Mouse (Mus musculus): ENCODE data around the gene Nt5c1a. TPM values are rescaled to one million over a fixed set of nuclear protein-coding genes. Genes with fewer than 3 reads are reported as not detected.

The Nt5c1a gene
- polyA plus RNA-seq, 1 experiment = not detected

GRCm38 (mm10) chr4:123192336-123192735, 9.0 kb upstream of the Nt5c1a start:
- no peak overlapping the region for H3K4me3 ChIP-seq (ENCODE audit: insufficient read depth, low read depth, low read length)
- H3K4me1 ChIP-seq (ENCODE audit: control insufficient read depth, insufficient read depth, insufficient read length, low read length) = no peaks in the 10 kb centered on the region
- H3K27ac ChIP-seq (replicated peaks; ENCODE audit: low read depth, low read length) = no peak overlapping the region

DNA sequence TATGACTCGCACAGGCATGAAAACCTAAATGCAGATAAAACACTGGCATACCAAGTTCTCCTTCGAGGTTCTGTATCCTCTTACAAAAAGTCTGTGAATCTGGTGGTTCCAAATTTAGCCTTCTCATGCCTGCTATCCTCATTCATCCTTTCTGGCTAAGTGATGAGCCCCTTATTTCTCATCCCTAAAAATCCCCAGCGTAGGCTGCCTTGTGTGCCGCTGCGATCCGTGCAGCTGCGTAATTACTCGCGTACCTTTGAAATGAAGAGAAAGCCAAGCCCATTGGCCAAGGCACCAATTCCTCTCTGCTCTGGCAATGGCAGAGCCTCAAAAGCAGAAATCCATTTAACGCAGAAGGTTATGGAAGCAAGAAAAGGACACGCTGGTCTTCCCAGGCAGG, 7.5 kb upstream of the Nt5c1a start:
- H3K4me3 ChIP-seq (ENCODE audit: insufficient read depth, low read depth, low read length) = no peak overlapping the region

GRCm38 (mm10) chr4:123196695-123197094, 4.6 kb upstream of the Nt5c1a start:
- Histone ChIP-seq H3K27ac (replicated peaks; ENCODE audit: low read depth, low read length) (no peak overlapping the region), H3K4me1 (ENCODE audit: control insufficient read depth, insufficient read depth, insufficient read length, low read length) (0 out of 2 replicates have a peak, but pooled peaks cover 3% of the 10 kb centered on the region), H3K4me3 (ENCODE audit: insufficient read depth, low read depth, low read length) (no peak overlapping the region)

More for the DNA sequence above, 7.5 kb upstream of the Nt5c1a start:
- Histone ChIP-seq H3K27ac (replicated peaks; ENCODE audit: low read depth, low read length) (no peak overlapping the region), H3K4me1 (ENCODE audit: control insufficient read depth, insufficient read depth, insufficient read length, low read length) (no peaks in the 10 kb centered on the region)

DNA sequence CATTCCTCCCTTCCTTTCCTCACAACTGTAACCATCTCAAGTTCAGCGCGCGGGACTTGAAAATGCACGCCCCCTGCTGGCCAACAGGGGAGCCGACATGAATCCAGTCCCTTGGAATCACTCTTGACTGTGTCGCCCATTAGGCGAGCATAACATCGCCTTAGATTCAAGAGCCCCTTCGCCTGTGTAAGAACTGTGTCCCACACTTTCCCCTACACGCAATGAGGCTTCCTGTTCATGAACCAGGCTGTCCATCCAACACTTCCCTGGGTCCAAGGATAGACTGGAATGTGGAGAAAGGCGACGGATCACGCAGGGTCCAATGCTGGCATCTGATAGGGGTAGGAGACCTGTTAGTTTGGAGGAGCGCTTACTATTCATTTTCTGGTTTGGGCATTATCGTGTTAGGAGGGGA, 526 bp upstream of the Nt5c1a start:
- Histone ChIP-seq H3K4me1 (ENCODE audit: control insufficient read depth, insufficient read depth, insufficient read length, low read length) (0 out of 2 replicates have a peak, but pooled peaks cover 4% of the 10 kb centered on the region), H3K27ac (replicated peaks; ENCODE audit: low read depth, low read length) (no peak overlapping the region), H3K4me3 (ENCODE audit: insufficient read depth, low read depth, low read length) (peak overlapping the region; percentile 50)

GRCm38 (mm10) chr4:123202094-123202420, 753 bp downstream of the Nt5c1a start:
- Histone ChIP-seq H3K4me1 (ENCODE audit: control insufficient read depth, insufficient read depth, insufficient read length, low read length) (0 out of 2 replicates have a peak, but pooled peaks cover 4% of the 10 kb centered on the region), H3K27ac (replicated peaks; ENCODE audit: low read depth, low read length) (no peak overlapping the region), H3K4me3 (ENCODE audit: insufficient read depth, low read depth, low read length) (peak overlapping the region; percentile 50)

DNA sequence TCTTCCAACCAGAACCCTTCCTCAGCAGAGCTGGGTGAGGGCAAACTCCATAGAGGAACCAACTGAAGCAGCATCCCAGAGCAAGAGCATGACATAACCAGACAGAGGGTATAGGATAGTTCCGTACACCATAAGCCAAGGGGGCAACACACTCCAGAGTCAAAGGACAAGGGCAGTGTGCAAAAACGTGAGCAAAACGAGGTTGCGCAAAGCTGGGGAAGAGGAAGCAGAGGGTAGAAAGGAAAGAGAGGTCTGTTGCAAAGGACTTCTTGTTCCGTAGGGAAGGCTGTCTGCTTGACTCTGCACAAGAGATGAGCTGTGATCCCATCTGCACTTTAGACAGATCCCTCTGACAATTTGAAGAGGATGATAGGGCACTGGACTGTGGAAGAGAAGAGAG, 6.0 kb downstream of the Nt5c1a start:
- Histone ChIP-seq H3K27ac (replicated peaks; ENCODE audit: low read depth, low read length) (no peak overlapping the region), H3K4me3 (ENCODE audit: insufficient read depth, low read depth, low read length) (no peak overlapping the region), H3K4me1 (ENCODE audit: control insufficient read depth, insufficient read depth, insufficient read length, low read length) (no peaks in the 10 kb centered on the region)

- Histone ChIP-seq H3K27ac (replicated peaks; ENCODE audit: low read depth, low read length) (no peak overlapping the region), H3K4me3 (ENCODE audit: insufficient read depth, low read depth, low read length) (no peak overlapping the region), H3K4me1 (ENCODE audit: control insufficient read depth, insufficient read depth, insufficient read length, low read length) (no peaks in the 10 kb centered on the region)
Observed at GRCm38 (mm10) chr4:123210996-123211395, 9.7 kb downstream of the Nt5c1a start.

DNA sequence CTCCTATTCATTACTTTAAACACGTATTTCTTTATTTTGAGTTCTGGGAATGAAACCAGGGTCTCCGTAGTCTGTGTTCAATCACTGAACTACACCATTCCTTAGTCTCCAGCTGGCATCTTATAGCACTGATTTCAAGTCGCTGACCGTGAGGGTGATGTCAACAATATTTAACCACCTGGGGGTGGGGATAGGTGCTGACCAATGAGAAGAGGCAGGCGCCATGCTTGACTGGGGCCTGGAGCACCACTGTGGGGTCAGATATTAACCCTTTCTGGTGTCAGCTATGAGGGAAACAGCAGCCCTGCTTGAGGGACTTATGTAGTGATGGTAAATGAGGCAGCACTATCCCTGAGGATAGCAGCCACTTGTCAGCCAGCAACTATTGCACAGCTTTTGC, 10.1 kb downstream of the Nt5c1a start:
- H3K4me1 ChIP-seq (ENCODE audit: control insufficient read depth, insufficient read depth, insufficient read length, low read length) = no peaks in the 10 kb centered on the region
- H3K4me3 ChIP-seq (ENCODE audit: insufficient read depth, low read depth, low read length) = no peak overlapping the region
- no peak overlapping the region for H3K27ac ChIP-seq (replicated peaks; ENCODE audit: low read depth, low read length)

DNA sequence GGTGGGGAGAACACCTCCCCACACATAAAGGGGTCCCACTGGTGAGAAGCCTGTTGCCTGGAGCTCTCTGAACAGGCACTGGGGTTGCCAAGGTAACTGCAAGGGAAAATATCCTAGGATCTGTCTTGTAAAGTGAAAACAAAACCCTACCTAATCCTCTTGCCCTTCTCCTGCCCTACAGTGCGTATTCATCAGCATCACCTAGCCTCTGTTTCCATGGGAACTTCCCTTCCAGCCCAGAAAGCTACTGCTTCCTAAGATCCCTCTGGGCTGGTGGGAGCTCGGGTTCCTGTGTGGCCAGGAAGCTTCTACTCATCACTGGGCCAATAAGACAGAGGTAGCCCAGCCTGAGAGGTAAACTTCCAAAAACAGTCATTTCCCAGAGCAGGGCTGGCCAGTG, 11.0 kb downstream of the Nt5c1a start:
- Histone ChIP-seq H3K4me1 (ENCODE audit: control insufficient read depth, insufficient read depth, insufficient read length, low read length) (no peaks in the 10 kb centered on the region), H3K4me3 (ENCODE audit: insufficient read depth, low read depth, low read length) (no peak overlapping the region), H3K27ac (replicated peaks; ENCODE audit: low read depth, low read length) (no peak overlapping the region)

DNA sequence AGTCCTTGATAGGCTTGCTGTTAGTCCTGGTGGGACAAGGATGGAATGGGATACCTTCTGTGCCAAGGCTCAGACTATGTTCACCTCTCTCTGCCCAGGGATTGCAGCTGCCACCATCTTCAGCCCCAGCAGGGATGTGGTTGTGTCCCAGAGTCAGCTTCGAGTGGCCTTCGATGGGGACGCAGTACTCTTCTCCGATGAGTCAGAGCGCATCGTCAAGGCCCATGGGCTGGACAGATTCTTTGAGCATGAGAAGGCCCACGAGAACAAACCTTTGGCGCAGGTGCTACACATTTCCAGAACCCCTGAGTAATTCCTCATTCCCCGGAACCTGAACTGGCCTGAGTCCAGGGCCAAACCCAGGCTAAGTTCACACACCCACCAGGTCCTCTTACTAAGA, 12.7 kb downstream of the Nt5c1a start:
- H3K4me3 ChIP-seq (ENCODE audit: insufficient read depth, low read depth, low read length) = no peak overlapping the region
- no peaks in the 10 kb centered on the region for H3K4me1 ChIP-seq (ENCODE audit: control insufficient read depth, insufficient read depth, insufficient read length, low read length)
- no peak overlapping the region for H3K27ac ChIP-seq (replicated peaks; ENCODE audit: low read depth, low read length)

- Histone ChIP-seq H3K27ac (replicated peaks; ENCODE audit: low read depth, low read length) (no peak overlapping the region), H3K4me3 (ENCODE audit: insufficient read depth, low read depth, low read length) (no peak overlapping the region)
Observed at GRCm38 (mm10) chr4:123215367-123215766, 14.1 kb downstream of the Nt5c1a start.

DNA sequence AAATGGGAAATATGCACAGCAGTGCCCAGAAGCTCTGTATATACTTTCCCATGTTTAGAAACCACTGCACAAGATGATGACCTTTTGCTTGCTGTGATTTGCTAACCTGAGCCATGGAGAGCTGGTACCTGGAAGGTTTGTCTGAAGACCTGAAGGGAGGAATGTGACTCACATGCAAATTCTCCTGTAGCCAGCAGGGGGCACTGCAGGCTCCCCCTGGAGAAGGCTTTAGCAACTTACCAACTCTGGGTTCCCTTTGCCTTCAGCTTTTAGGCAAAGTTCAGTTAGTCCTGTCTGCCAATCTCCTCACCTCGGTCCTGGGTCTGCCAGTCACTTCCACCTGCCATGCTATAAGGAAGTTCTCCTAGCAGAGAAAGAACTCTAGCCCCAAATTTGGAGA, 15.5 kb downstream of the Nt5c1a start:
- H3K4me1 ChIP-seq (ENCODE audit: control insufficient read depth, insufficient read depth, insufficient read length, low read length) = 0 out of 2 replicates have a peak, but pooled peaks cover 3% of the 10 kb centered on the region
- H3K4me3 ChIP-seq (ENCODE audit: insufficient read depth, low read depth, low read length) = no peak overlapping the region
- no peak overlapping the region for H3K27ac ChIP-seq (replicated peaks; ENCODE audit: low read depth, low read length)

More at GRCm38 (mm10) chr4:123215367-123215766, 14.1 kb downstream of the Nt5c1a start:
- no peaks in the 10 kb centered on the region for H3K4me1 ChIP-seq (ENCODE audit: control insufficient read depth, insufficient read depth, insufficient read length, low read length)

DNA sequence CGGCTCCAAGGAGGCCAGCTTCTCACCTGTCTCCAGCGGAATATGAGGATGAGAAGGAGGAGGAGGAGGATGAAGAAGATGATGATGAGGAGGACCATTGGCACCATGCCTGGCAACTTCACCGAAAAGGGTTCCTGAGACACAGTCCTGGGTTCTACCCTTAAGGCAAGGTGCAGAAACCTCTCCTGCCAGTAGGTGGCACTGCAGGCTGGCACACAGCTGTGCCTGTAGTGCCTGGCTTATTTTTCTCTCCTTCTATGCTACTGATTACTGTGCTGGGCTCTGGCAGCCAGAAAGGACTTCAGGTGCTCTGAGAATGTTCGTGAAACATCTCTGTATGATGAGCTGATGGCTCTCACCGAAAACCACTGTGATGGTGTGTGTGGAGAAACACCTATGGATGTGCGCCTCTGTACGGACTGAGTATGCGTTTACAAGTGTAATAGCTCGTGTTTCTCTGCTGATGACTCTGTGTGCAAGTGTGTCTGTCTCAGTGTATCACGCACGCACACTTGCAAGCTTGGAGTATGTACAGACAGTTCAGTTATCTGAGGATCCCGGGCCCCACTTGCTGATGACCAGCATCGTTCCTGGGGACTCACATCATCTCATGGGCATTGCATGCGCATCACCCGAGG, 18.5 kb downstream of the Nt5c1a start:
- Histone ChIP-seq H3K27ac (replicated peaks; ENCODE audit: low read depth, low read length) (peak overlapping the region; percentile 85), H3K4me1 (ENCODE audit: control insufficient read depth, insufficient read depth, insufficient read length, low read length) (0 out of 2 replicates have a peak, but pooled peaks cover 3% of the 10 kb centered on the region), H3K4me3 (ENCODE audit: insufficient read depth, low read depth, low read length) (no peak overlapping the region)

DNA sequence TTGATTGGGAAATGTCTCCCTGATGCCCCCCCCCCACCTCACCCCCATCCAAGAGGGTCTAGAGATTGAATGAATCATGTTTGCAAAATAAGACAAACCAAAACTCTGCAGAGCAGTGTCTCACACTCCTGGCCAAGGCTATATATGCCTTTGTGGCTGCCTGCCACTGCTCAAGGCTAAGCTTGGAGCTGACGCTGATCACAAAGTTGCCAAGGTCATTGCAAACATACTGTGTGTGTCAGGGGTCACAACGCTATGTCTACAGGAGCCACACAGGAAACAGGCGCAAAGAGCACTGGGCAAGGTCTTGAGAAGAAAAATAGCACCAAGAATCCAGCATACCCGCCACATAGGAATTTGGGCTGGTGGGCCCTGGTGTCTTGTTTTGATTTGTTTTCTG, 19.3 kb downstream of the Nt5c1a start:
- Histone ChIP-seq H3K4me3 (ENCODE audit: insufficient read depth, low read depth, low read length) (no peak overlapping the region), H3K27ac (replicated peaks; ENCODE audit: low read depth, low read length) (peak overlapping the region; percentile 85), H3K4me1 (ENCODE audit: control insufficient read depth, insufficient read depth, insufficient read length, low read length) (0 out of 2 replicates have a peak, but pooled peaks cover 3% of the 10 kb centered on the region)

DNA sequence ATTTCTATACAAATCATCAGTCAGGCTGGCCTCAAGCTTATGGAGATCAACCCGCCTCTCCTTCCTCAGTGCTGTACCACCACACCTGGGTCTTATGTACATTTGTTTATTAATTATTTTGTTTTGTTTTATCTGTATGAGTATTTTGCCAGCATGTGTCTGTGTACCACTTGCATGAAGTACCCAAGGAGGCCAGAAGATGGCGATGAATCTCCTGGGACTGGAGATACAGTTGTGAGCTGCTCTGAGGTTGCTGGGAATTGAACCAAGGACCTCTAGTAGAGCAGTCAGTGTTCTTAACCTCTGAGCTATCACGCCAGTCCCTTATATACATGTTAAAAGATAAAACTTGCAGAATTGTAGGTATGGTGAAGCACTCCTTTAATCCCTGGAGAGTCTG, 22.0 kb downstream of the Nt5c1a start:
- no peak overlapping the region for H3K4me3 ChIP-seq (ENCODE audit: insufficient read depth, low read depth, low read length)
- H3K4me1 ChIP-seq (ENCODE audit: control insufficient read depth, insufficient read depth, insufficient read length, low read length) = peaks cover 27% of the 10 kb centered on the region
- no peak overlapping the region for H3K27ac ChIP-seq (replicated peaks; ENCODE audit: low read depth, low read length)

DNA sequence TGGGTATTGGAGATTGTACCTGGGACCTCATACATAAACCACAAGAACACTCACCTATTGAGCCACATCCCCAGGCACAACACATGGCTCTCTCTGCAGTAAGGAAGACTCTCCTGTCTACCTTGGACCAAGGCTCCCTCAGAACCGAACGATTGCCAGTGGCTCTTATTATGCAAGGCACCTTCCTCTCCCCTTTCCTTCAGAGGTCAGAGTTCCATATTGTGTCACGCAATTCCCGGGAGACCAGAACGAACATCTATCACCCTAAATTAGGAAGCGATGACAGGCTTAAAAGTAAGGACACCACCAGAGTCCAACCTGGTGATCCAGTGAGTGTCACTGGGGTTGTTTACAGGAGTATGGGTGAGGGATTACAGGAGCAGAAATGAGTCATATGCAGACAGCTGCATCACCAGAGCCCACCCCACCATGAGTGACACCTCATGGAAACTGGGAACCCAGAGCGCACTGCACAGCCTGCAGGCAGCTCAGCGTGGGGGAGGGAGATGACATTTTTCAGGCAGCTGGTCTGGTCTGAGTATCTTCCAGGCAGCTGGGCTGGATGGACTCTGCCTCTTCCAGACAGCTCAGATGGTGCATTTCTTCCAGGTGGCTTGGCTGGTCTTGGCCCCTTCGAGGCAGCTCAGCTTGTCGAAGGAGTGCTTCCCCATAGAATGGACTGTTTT, 24.6 kb downstream of the Nt5c1a start:
- H3K4me1 ChIP-seq (ENCODE audit: control insufficient read depth, insufficient read depth, insufficient read length, low read length) = peaks cover 30% of the 10 kb centered on the region
- no peak overlapping the region for H3K4me3 ChIP-seq (ENCODE audit: insufficient read depth, low read depth, low read length)
- peak overlapping the region; percentile 19 for H3K27ac ChIP-seq (replicated peaks; ENCODE audit: low read depth, low read length)

Measured in brown adipose tissue, adult 24 weeks (tissue).